Mouse (Mus musculus): ENCODE results near the gene Alpl. TPM values are rescaled to one million over a fixed set of nuclear protein-coding genes. Genes with fewer than 3 reads are reported as not detected.

Gene Alpl
- total RNA-seq, 2 experiments from 2014 or later: 10.0 to 11.0 TPM

GRCm38 (mm10) chr4:137740350-137740749 lies 55.8 kb downstream of the Alpl start:
- no peak for DNase-seq (ENCODE audit: low spot score in 2 of 2)

- peak in 1 of 2 experiments; percentile 36 for DNase-seq (ENCODE audit: low spot score in 2 of 2)
Observed at GRCm38 (mm10) chr4:137739151-137739923, 56.8 kb downstream of the Alpl start.

- no peak for DNase-seq (ENCODE audit: low spot score in 2 of 2)
Observed at GRCm38 (mm10) chr4:137737760-137738159, 58.4 kb downstream of the Alpl start.

- no peak for DNase-seq (ENCODE audit: low spot score in 2 of 2)
Observed at GRCm38 (mm10) chr4:137736220-137736701, 59.9 kb downstream of the Alpl start.

- no peak for DNase-seq (ENCODE audit: low spot score in 2 of 2)
Observed at GRCm38 (mm10) chr4:137733459-137733858, 62.7 kb downstream of the Alpl start.

GRCm38 (mm10) chr4:137732962-137733361 lies 63.2 kb downstream of the Alpl start:
- no peak for DNase-seq (ENCODE audit: low spot score in 2 of 2)

- no peak for DNase-seq (ENCODE audit: low spot score in 2 of 2)
Observed at GRCm38 (mm10) chr4:137732361-137732760, 63.8 kb downstream of the Alpl start.

GRCm38 (mm10) chr4:137731891-137732290 lies 64.3 kb downstream of the Alpl start:
- no peak for DNase-seq (ENCODE audit: low spot score in 2 of 2)

- DNase-seq (ENCODE audit: low spot score in 2 of 2): no peak
Observed at GRCm38 (mm10) chr4:137730757-137731156, 65.4 kb downstream of the Alpl start.

- peak; percentile 90 to 95 for DNase-seq (ENCODE audit: low spot score in 2 of 2)
Observed at GRCm38 (mm10) chr4:137730134-137730533, 66.0 kb downstream of the Alpl start.

GRCm38 (mm10) chr4:137729155-137729855 lies 66.9 kb downstream of the Alpl start:
- no peak for DNase-seq (ENCODE audit: low spot score in 2 of 2)

- peak; percentile 52 to 71 for DNase-seq (ENCODE audit: low spot score in 2 of 2)
Observed at GRCm38 (mm10) chr4:137728399-137729154, 67.6 kb downstream of the Alpl start.

- DNase-seq (ENCODE audit: low spot score in 2 of 2): no peak
Observed at GRCm38 (mm10) chr4:137727506-137728187, 68.5 kb downstream of the Alpl start.

GRCm38 (mm10) chr4:137726739-137727505 lies 69.3 kb downstream of the Alpl start:
- peak; percentile 39 to 48 for DNase-seq (ENCODE audit: low spot score in 2 of 2)

GRCm38 (mm10) chr4:137725541-137726145 lies 70.5 kb downstream of the Alpl start:
- no peak for DNase-seq (ENCODE audit: low spot score in 2 of 2)

GRCm38 (mm10) chr4:137724766-137725165 lies 71.4 kb downstream of the Alpl start:
- DNase-seq (ENCODE audit: low spot score in 2 of 2): peak; percentile 34 to 40

- DNase-seq (ENCODE audit: low spot score in 2 of 2): peak in 1 of 2 experiments; percentile 37
Observed at GRCm38 (mm10) chr4:137724212-137724611, 72.0 kb downstream of the Alpl start.

GRCm38 (mm10) chr4:137723527-137723926 lies 72.7 kb downstream of the Alpl start:
- DNase-seq (ENCODE audit: low spot score in 2 of 2): peak in 1 of 2 experiments; percentile 33

GRCm38 (mm10) chr4:137722692-137723427 lies 73.3 kb downstream of the Alpl start:
- DNase-seq (ENCODE audit: low spot score in 2 of 2): peak; percentile 79 to 88

Measured in left cerebral cortex, adult 18-20 months (tissue).